Mouse (Mus musculus) lung, embryonic 16.5 days (tissue): ENCODE measurements at regions not wholly inside any gene's neighbourhood (a gene's known extent, or its start where the extent isn't known, plus 50 kb on each side); places are given as distances from the start of the nearest gene placed in this dataset.

ENCODE experiments used
- ATAC-seq: fragments of 200-750 bp; cut with Nextera tagmentation; 2 replicates; pipeline ENCODE4 v1.8.0; 2017; ENCODE audit warnings: low read depth, mild to moderate bottlenecking, moderate library complexity
- H3K27ac ChIP-seq: fragments of 300-500 bp; sonication (generic); 2 replicates; pipeline ENCODE4 v1.5.1; 2014; ENCODE audit warnings: mild to moderate bottlenecking, control low read depth, low read length
- H3K27me3 ChIP-seq: fragments of 300-500 bp; sonication (generic); 2 replicates; pipeline ENCODE4 v1.6.1; 2014; ENCODE audit warnings: low read depth, low read length, mixed read lengths; ENCODE audit not compliant: control insufficient read depth, insufficient read depth
- H3K36me3 ChIP-seq: fragments of 300-500 bp; sonication (generic); 2 replicates; pipeline ENCODE4 v1.6.1; 2014; ENCODE audit warnings: low read length; ENCODE audit not compliant: control insufficient read depth, insufficient read depth
- H3K4me1 ChIP-seq: fragments of 300-500 bp; sonication (generic); replicated peaks from 2 replicates; pipeline ENCODE4 v1.6.1; 2014; ENCODE audit warnings: low read length, mixed read lengths; ENCODE audit not compliant: control insufficient read depth, insufficient read depth
- H3K4me2 ChIP-seq: fragments of 300-500 bp; sonication (generic); 2 replicates; pipeline ENCODE4 v1.6.1; 2014; ENCODE audit warnings: low read depth, low read length, control low read depth
- H3K4me3 ChIP-seq: fragments of 300-500 bp; sonication (generic); 2 replicates; pipeline ENCODE4 v1.5.1; 2014; ENCODE audit warnings: mild to moderate bottlenecking, low read length, control low read depth
- H3K9ac ChIP-seq: fragments of 300-500 bp; sonication (generic); 2 replicates; pipeline ENCODE4 v1.6.1; 2014; ENCODE audit warnings: low read length, control low read depth
- H3K9me3 ChIP-seq: fragments of 300-500 bp; sonication (generic); 2 replicates; pipeline ENCODE4 v1.6.1; 2016; ENCODE audit warnings: low read length; ENCODE audit not compliant: control insufficient read depth
- WGBS: fragments of 180-500 bp; shearing (Covaris S2); extraction: QIAGEN DNeasy Blood & Tissue Kit; methylation state at CpG from one replicate; pipeline ENCODE4 v1.1.7; 2014; 5-methylcytosine and 5-hydroxymethylcytosine counted together

GRCm38 (mm10) chr7:129002419-129002818, 254.4 kb upstream of the Plpp4 start:
- 0 out of 2 replicates have a peak, but pooled peaks cover 2% of the 10 kb centered on the region for H3K4me1 ChIP-seq
- ATAC-seq: no peak
- peak overlapping the region; percentile 65 for H3K27ac ChIP-seq
- no peak overlapping the region for H3K4me3 ChIP-seq
- no peaks in the 10 kb centered on the region for H3K36me3 ChIP-seq
- no peaks in the 10 kb centered on the region for H3K27me3 ChIP-seq
- no peaks in the 10 kb centered on the region for H3K9me3 ChIP-seq
- H3K4me2 ChIP-seq: no peak overlapping the region
- H3K9ac ChIP-seq: no peak overlapping the region
- 64% methylated on average over 5 of the region's 5 CpGs for WGBS

GRCm38 (mm10) chr7:129003150-129003549, 253.7 kb upstream of the Plpp4 start:
- peak; percentile 95 for ATAC-seq
- H3K9me3 ChIP-seq: no peaks in the 10 kb centered on the region
- no peaks in the 10 kb centered on the region for H3K36me3 ChIP-seq
- 0 out of 2 replicates have a peak, but pooled peaks cover 2% of the 10 kb centered on the region for H3K4me1 ChIP-seq
- no peak overlapping the region for H3K9ac ChIP-seq
- H3K4me2 ChIP-seq: no peak overlapping the region
- peak overlapping the region; percentile 65 for H3K27ac ChIP-seq
- 50% methylated on average over 1 of the region's 1 CpGs for WGBS
- H3K27me3 ChIP-seq: no peaks in the 10 kb centered on the region
- no peak overlapping the region for H3K4me3 ChIP-seq

- Histone ChIP-seq H3K9me3 (peaks cover 3% of the 10 kb centered on the region; the same call in 1 of the 2 replicates), H3K27ac (no peak overlapping the region), H3K4me3 (no peak overlapping the region), H3K36me3 (no peaks in the 10 kb centered on the region), H3K4me2 (no peak overlapping the region), H3K4me1 (no peaks in the 10 kb centered on the region), H3K27me3 (no peaks in the 10 kb centered on the region), H3K9ac (no peak overlapping the region)
- ATAC-seq: no peak
- 76% methylated on average over 6 of the region's 6 CpGs for WGBS
Measured at GRCm38 (mm10) chr7:129016353-129016752, 240.5 kb upstream of the Plpp4 start.

DNA sequence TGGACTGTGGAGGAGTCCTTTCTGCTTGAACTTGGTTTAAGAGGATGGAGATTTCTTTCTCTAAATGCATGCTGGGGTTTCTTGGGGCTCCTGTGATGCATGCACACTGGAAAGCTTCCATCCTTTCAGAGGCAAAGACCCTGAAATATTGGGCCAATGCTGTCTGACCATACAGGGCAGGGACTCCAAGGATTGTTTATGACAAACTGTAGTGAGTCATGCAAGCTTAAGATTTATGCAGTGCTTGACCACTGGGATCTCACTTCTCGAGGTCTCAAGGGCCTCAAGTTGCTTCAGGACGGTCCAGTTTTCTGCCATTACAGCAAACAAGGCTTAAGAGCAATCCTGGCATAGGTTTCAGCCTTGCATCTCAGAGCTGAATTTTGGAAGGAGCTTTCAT, 229.7 kb upstream of the Plpp4 start:
- no peak for ATAC-seq
- no peaks in the 10 kb centered on the region for H3K36me3 ChIP-seq

GRCm38 (mm10) chr7:129048023-129048422, 208.8 kb upstream of the Plpp4 start:
- no peak overlapping the region for H3K9ac ChIP-seq
- H3K4me1 ChIP-seq: 0 out of 2 replicates have a peak, but pooled peaks cover 3% of the 10 kb centered on the region
- 49% methylated on average over 5 of the region's 5 CpGs for WGBS
- no peaks in the 10 kb centered on the region for H3K27me3 ChIP-seq
- H3K4me2 ChIP-seq: no peak overlapping the region
- no peak overlapping the region for H3K4me3 ChIP-seq
- H3K36me3 ChIP-seq: no peaks in the 10 kb centered on the region
- peak; percentile 92 for ATAC-seq
- no peak overlapping the region; the same call in 1 of the 2 replicates for H3K27ac ChIP-seq
- no peaks in the 10 kb centered on the region for H3K9me3 ChIP-seq

More for the DNA sequence above, 229.7 kb upstream of the Plpp4 start:
- Histone ChIP-seq H3K4me3 (no peak overlapping the region), H3K9me3 (no peaks in the 10 kb centered on the region), H3K9ac (no peak overlapping the region), H3K27ac (no peak overlapping the region), H3K4me1 (no peaks in the 10 kb centered on the region), H3K27me3 (no peaks in the 10 kb centered on the region), H3K4me2 (no peak overlapping the region)
- WGBS: 58% methylated on average over 2 of the region's 2 CpGs

DNA sequence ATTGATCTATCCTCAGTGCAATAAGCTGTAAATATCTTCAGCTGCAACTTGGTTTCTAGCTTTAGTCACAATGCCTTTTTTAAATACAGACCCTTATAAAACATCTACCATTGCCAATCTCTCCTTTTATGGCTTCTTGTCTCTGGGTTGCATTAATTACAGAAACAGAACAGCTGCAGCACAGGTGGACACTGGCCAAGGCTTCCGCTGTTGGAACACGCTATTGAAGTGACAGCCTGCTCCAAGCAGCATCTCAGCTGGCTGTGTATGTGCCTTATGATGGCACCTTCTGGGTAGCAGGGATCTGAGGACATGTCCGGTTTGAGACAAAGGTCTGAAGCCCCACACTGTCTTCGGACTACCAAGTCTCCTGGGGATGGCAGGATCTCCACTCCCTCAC, 207.1 kb upstream of the Plpp4 start:
- WGBS: 76% methylated on average over 4 of the region's 4 CpGs
- no peak for ATAC-seq

GRCm38 (mm10) chr7:129050675-129051074, 206.2 kb upstream of the Plpp4 start:
- Histone ChIP-seq H3K9ac (no peak overlapping the region), H3K36me3 (no peaks in the 10 kb centered on the region), H3K4me2 (no peak overlapping the region), H3K4me3 (no peak overlapping the region), H3K9me3 (no peaks in the 10 kb centered on the region), H3K27me3 (no peaks in the 10 kb centered on the region), H3K4me1 (0 out of 2 replicates have a peak, but pooled peaks cover 3% of the 10 kb centered on the region), H3K27ac (no peak overlapping the region)
- ATAC-seq: no peak
- 67% methylated on average over 1 of the region's 1 CpGs for WGBS

More for the DNA sequence above, 207.1 kb upstream of the Plpp4 start:
- no peaks in the 10 kb centered on the region for H3K36me3 ChIP-seq
- no peaks in the 10 kb centered on the region for H3K9me3 ChIP-seq
- H3K9ac ChIP-seq: no peak overlapping the region
- no peaks in the 10 kb centered on the region for H3K27me3 ChIP-seq
- no peak overlapping the region for H3K4me2 ChIP-seq
- 0 out of 2 replicates have a peak, but pooled peaks cover 3% of the 10 kb centered on the region for H3K4me1 ChIP-seq
- no peak overlapping the region for H3K27ac ChIP-seq
- no peak overlapping the region for H3K4me3 ChIP-seq

GRCm38 (mm10) chr7:129066891-129067290, 189.9 kb upstream of the Plpp4 start:
- H3K9ac ChIP-seq: no peak overlapping the region
- no peak overlapping the region for H3K27ac ChIP-seq
- H3K4me1 ChIP-seq: no peaks in the 10 kb centered on the region
- no peaks in the 10 kb centered on the region for H3K9me3 ChIP-seq
- no peaks in the 10 kb centered on the region for H3K36me3 ChIP-seq
- no peak overlapping the region for H3K4me2 ChIP-seq
- 76% methylated on average over 2 of the region's 2 CpGs for whole genome bisulfite sequencing
- no peak for ATAC-seq
- no peaks in the 10 kb centered on the region for H3K27me3 ChIP-seq
- H3K4me3 ChIP-seq: no peak overlapping the region

GRCm38 (mm10) chr7:129068137-129068536, 188.7 kb upstream of the Plpp4 start:
- no peaks in the 10 kb centered on the region for H3K4me1 ChIP-seq
- no peaks in the 10 kb centered on the region for H3K9me3 ChIP-seq
- no peak overlapping the region for H3K4me2 ChIP-seq
- H3K9ac ChIP-seq: no peak overlapping the region
- no peak overlapping the region for H3K27ac ChIP-seq
- ATAC-seq: peak; percentile 79
- no peaks in the 10 kb centered on the region for H3K36me3 ChIP-seq
- no peak overlapping the region for H3K4me3 ChIP-seq
- 56% methylated on average over 4 of the region's 4 CpGs for WGBS
- H3K27me3 ChIP-seq: no peaks in the 10 kb centered on the region

GRCm38 (mm10) chr7:129079786-129080185, 177.0 kb upstream of the Plpp4 start:
- Histone ChIP-seq H3K4me3 (no peak overlapping the region), H3K36me3 (no peaks in the 10 kb centered on the region), H3K4me2 (no peak overlapping the region), H3K27ac (no peak overlapping the region), H3K4me1 (no peaks in the 10 kb centered on the region), H3K27me3 (no peaks in the 10 kb centered on the region), H3K9me3 (no peaks in the 10 kb centered on the region), H3K9ac (no peak overlapping the region)
- WGBS: 59% methylated on average over 6 of the region's 6 CpGs
- ATAC-seq: no peak
